Mouse (Mus musculus) adipose tissue, adult 10 weeks (tissue): ENCODE results near the gene Rab42. TPM values are rescaled to one million over a fixed set of nuclear protein-coding genes. Genes with fewer than 3 reads are reported as not detected.

ENCODE experiments used
- polyA plus RNA-seq: library from polyadenylated mRNA; stranded (reverse); fragments of 350-450 nt; fragmentation: Illumina TruSeq; extraction: RNeasy Lipid Tissue Mini Kit (QIAGEN cat#74804); gene quantifications from one replicate; pipeline ENCODE4 v1.2.3, GENCODE M21; 2014; ENCODE audit warnings: low read depth, low replicate concordance

Gene Rab42
- polyA plus RNA-seq: 8.6 TPM

DNA sequence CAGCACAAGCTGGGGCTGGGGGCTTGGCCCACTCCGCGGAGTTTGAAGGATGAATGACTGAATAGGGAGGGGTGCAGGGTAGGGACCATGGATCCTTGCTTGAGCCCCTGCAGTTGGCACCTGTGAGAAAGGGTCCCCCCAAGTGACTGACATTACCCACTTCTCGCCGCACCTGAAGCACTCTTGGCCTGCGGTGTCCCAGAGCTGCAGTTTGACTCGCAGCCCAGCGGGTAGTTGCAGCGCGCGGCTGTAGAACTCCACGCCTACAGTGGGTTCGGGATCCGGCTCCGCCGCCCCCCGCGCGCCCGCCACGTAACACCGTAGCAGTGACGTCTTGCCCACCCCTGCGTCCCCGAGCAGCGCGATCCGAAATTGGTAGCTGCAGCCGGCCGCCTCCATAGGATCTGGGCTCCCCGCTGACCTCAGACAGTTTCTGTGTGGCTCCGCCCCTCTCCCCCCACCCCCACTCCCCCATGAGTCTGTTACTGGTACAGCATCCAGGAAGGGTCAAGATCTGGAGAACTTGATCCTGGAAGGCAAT is at the start of gene Rab42:
TSS of gene Rab42 (minus strand) at position 447 of the 541 bp plus-strand sequence.

DNA sequence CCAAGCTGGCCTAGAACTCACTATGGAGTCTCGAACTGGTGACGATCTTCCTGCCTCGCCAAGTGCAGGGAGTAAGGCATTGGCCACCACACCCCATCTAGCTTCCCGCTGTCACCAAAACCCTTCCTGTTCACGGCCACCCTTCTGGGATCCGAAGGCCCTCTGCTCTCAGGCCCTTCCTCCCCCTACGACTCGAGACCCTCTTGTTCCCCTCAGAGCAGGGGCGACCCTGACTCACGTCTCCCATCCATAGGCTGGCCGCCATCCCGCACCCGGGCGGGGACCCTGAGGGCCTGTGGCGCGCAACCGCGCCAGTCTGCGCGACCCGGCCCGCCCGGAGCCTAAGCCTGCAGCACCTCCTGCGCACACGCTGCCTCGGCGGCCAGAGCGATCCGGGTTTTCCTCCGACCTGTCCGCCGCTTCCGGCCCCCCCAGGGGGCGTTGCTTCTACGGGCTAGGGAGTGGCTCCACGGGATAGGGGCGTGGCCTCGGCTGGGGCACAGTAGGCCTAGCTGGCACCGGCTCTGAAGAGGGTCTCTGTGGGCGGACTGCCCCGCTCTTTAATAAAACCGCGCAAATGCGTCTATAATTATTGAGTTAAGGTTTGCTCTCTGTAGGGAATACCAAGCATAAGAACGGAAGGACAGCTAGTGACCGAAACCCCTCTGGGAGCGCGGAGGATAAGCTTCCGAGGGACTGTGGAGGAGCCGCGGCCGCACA is 26.1 kb upstream of the Rab42 start, which contains the start of gene Trnau1ap:
TSS of gene Trnau1ap (minus strand) at position 424 of the 720 bp plus-strand sequence.

DNA sequence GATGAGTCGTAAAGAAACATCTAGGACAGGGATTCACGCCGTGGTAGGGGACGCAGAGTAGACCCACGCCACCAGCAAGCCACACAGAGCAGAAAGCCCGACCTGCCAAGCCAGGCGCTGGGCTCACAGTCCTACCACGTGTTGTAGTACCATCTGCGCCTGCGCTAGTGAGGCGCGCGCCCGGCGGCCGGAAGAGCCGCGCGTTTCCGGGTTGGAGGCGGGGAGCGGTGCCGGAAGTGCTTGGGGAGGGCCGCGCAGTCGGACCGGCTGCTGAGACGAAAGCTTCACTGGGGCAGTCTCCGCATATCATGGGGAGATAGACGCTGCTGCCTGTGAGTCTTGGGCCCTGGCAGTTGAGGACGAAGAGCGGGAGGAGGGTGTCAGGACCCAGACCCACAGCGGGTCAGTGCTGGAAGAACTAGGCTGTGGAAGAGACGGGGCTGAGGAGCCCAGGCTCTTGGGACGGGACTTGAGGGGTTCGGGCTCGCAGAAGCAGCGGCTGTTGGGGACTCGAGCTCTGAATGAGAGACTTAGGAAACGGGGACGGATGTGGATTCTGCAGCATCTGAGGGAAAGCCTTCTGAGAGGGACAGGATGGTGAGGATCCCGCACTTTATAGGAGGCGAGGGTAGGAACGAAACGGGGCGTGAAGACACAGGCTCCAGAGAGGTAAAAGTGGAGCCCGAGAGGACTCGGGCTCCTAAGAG is 28.9 kb downstream of the Rab42 start, which contains the start of gene Taf12:
TSS of gene Taf12 (plus strand) at position 220 of the 707 bp plus-strand sequence.

DNA sequence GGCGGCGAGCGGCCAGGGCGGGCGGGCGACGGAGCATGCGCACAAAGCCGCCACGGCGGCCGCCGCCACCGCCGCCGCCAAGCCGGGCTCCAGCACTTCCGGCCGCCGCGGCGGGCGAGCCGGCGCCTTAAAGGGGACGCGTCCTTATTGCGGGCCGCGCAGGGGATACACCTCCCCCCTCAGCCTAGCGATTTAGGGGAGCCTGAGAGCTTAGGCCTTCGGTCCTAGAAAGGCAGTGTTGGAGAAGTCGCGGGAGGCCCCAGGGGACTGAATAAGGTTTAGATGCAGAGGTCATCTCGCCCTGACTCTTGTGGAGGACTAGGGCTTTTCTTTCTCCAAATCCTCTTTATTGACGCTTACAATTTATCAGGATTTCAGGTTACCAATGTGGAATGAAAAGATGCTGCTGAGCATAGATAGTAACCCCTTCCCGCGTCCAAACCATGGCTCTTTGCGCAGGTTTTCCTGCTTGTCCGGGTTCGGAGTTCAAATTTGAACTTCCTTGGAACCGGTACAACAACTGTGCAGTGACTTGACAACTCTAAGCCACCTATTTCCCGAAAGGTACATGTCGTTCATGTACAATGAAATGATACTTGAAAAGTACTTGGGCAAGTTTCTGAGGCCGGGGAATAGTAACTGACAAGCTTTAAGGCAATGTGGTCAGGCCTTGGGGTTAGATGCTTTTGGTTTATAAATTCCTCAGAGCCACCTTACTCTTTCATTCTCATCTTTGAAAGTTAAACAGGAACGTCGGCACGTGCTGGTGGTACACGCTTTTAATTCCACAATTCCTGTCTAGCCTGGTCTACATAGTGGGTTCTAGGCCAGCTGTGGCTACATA is 41.4 kb downstream of the Rab42 start, which contains the start of gene Gmeb1:
TSS of gene Gmeb1 (minus strand) at position 89 of the 844 bp plus-strand sequence.

Other genes with a start within 250 kb of the Rab42 start
- 0.42 TPM for gene Gm10300, start 228.7 kb downstream of the Rab42 start, polyA plus RNA-seq
- 33.6 TPM for gene Epb41, start 228.1 kb downstream of the Rab42 start, polyA plus RNA-seq
- not detected for gene Oprd1, start 158.9 kb downstream of the Rab42 start, polyA plus RNA-seq
- gene Ythdf2, start 91.1 kb downstream of the Rab42 start, polyA plus RNA-seq: 22.3 TPM
- 10.0 TPM for gene Gmeb1, start 41.8 kb downstream of the Rab42 start, polyA plus RNA-seq
- gene Taf12, start 29.0 kb downstream of the Rab42 start, polyA plus RNA-seq: 20.0 TPM
- 54.9 TPM for gene Trnau1ap, start 26.2 kb upstream of the Rab42 start, polyA plus RNA-seq
- 16.3 TPM for gene Rcc1, start 50.2 kb upstream of the Rab42 start, polyA plus RNA-seq
- 18.6 TPM for gene Phactr4, start 119.1 kb upstream of the Rab42 start, polyA plus RNA-seq
- gene Med18, start 160.5 kb upstream of the Rab42 start, polyA plus RNA-seq: 6.1 TPM
- 23.7 TPM for gene Sesn2, start 207.1 kb upstream of the Rab42 start, polyA plus RNA-seq
- gene Atpif1, start 230.3 kb upstream of the Rab42 start, polyA plus RNA-seq: 323 TPM
- gene Dnajc8, start 232.2 kb upstream of the Rab42 start, polyA plus RNA-seq: 105 TPM